Mouse (Mus musculus) spleen, adult 2 months (tissue): ENCODE measurements around the gene Rpp25l.

Experiments
- CTCF ChIP-seq: fragments of 200-500 bp; IDR thresholded peaks from 2 replicates; pipeline ENCODE4 v1.5.1; 2011; ENCODE audit warnings: mild to moderate bottlenecking, inconsistent platforms; ENCODE audit not compliant: insufficient read depth, insufficient read length, insufficient replicate concordance; ENCODE audit errors: extremely low read depth
- POLR2A ChIP-seq: fragments of 200-500 bp; IDR thresholded peaks from 2 replicates; pipeline ENCODE4 v1.6.1; 2011; ENCODE audit warnings: low read depth, low read length, inconsistent platforms

DNA sequence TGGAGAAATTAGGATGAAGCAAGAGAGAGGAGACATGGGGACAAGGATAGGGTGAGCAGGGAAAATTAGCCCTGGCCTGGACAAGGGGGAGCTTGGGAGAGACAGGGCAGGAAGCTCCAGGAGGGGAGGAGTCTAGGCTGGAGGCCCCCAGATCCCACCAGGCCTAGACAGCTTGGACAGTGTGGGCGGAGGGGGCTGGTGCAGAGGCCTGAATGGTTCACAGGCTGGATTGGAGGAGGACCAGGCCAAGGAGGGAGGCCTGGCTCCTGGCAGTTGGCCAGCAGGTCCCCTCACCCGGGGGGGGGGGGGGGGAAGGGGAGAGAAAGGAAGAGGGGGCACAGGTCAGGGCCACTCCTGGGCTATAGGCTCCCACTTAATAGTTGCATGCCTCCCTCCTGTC, 34.0 kb downstream of the Rpp25l start:
- no peak for TF ChIP-seq POLR2A
- no peak for TF ChIP-seq CTCF
